Mouse (Mus musculus): ENCODE data around the gene Ergic1. TPM values are rescaled to one million over a fixed set of nuclear protein-coding genes. Genes with fewer than 3 reads are reported as not detected.

The Ergic1 gene
- polyA plus RNA-seq, 1 experiment: 68.6 TPM

- Histone ChIP-seq H3K4me1 (ENCODE audit: control insufficient read depth, insufficient read depth, insufficient read length, low read length) (peaks cover 6% of the 10 kb centered on the region), H3K36me3 (ENCODE audit: control insufficient read depth, insufficient read depth, low read length) (peaks cover 30% of the 10 kb centered on the region), H3K27ac (ENCODE audit: insufficient read depth, low read depth, low read length) (no peak overlapping the region), H3K4me3 (ENCODE audit: low read depth, low read length) (no peak overlapping the region), H3K27me3 (ENCODE audit: control insufficient read depth, insufficient read depth, low read length) (no peaks in the 10 kb centered on the region)
- 96% methylated on average over 3 of the region's 3 CpGs for WGBS
- TF ChIP-seq CTCF (IDR thresholded peaks at IDR 0.05; ENCODE audit: extremely low read depth, insufficient read length, insufficient replicate concordance, low read depth, low read length) (no peak), POLR2A (IDR thresholded peaks at IDR 0.05; ENCODE audit: low read depth, low read length) (no peak)
Measured at GRCm38 (mm10) chr17:26640286-26640740, 79.0 kb downstream of the Ergic1 start.

GRCm38 (mm10) chr17:26643456-26643855, 82.2 kb downstream of the Ergic1 start:
- WGBS: 96% methylated on average over 8 of the region's 8 CpGs
- Histone ChIP-seq H3K27ac (ENCODE audit: insufficient read depth, low read depth, low read length) (no peak overlapping the region), H3K36me3 (ENCODE audit: control insufficient read depth, insufficient read depth, low read length) (peaks cover 31% of the 10 kb centered on the region), H3K27me3 (ENCODE audit: control insufficient read depth, insufficient read depth, low read length) (no peaks in the 10 kb centered on the region), H3K4me3 (ENCODE audit: low read depth, low read length) (no peak overlapping the region), H3K4me1 (ENCODE audit: control insufficient read depth, insufficient read depth, insufficient read length, low read length) (no peaks in the 10 kb centered on the region)
- TF ChIP-seq POLR2A (IDR thresholded peaks at IDR 0.05; ENCODE audit: low read depth, low read length) (no peak), CTCF (IDR thresholded peaks at IDR 0.05; ENCODE audit: extremely low read depth, insufficient read length, insufficient replicate concordance, low read depth, low read length) (no peak)

- WGBS: 96% methylated on average over 2 of the region's 2 CpGs
- H3K4me3 ChIP-seq (ENCODE audit: low read depth, low read length): no peak overlapping the region
- no peaks in the 10 kb centered on the region for H3K4me1 ChIP-seq (ENCODE audit: control insufficient read depth, insufficient read depth, insufficient read length, low read length)
- H3K27ac ChIP-seq (ENCODE audit: insufficient read depth, low read depth, low read length): no peak overlapping the region
- H3K27me3 ChIP-seq (ENCODE audit: control insufficient read depth, insufficient read depth, low read length): no peaks in the 10 kb centered on the region
- peaks cover 31% of the 10 kb centered on the region for H3K36me3 ChIP-seq (ENCODE audit: control insufficient read depth, insufficient read depth, low read length)
- no peak for TF ChIP-seq CTCF (IDR thresholded peaks at IDR 0.05; ENCODE audit: extremely low read depth, insufficient read length, insufficient replicate concordance, low read depth, low read length)
- TF ChIP-seq POLR2A (IDR thresholded peaks at IDR 0.05; ENCODE audit: low read depth, low read length): no peak
Measured at GRCm38 (mm10) chr17:26643993-26644392, 82.7 kb downstream of the Ergic1 start.

GRCm38 (mm10) chr17:26644509-26645410, 83.5 kb downstream of the Ergic1 start:
- 87% methylated on average over 9 of the region's 9 CpGs for WGBS
- H3K4me3 ChIP-seq (ENCODE audit: low read depth, low read length): no peak overlapping the region

GRCm38 (mm10) chr17:26645411-26645854, 84.1 kb downstream of the Ergic1 start:
- no peaks in the 10 kb centered on the region for H3K27me3 ChIP-seq (ENCODE audit: control insufficient read depth, insufficient read depth, low read length)
- no peak for TF ChIP-seq POLR2A (IDR thresholded peaks at IDR 0.05; ENCODE audit: low read depth, low read length)
- TF ChIP-seq CTCF (IDR thresholded peaks at IDR 0.05; ENCODE audit: extremely low read depth, insufficient read length, insufficient replicate concordance, low read depth, low read length): no peak
- H3K27ac ChIP-seq (ENCODE audit: insufficient read depth, low read depth, low read length): no peak overlapping the region
- 86% methylated on average over 8 of the region's 8 CpGs for WGBS
- peaks cover 26% of the 10 kb centered on the region for H3K36me3 ChIP-seq (ENCODE audit: control insufficient read depth, insufficient read depth, low read length)
- H3K4me1 ChIP-seq (ENCODE audit: control insufficient read depth, insufficient read depth, insufficient read length, low read length): no peaks in the 10 kb centered on the region
- no peak overlapping the region for H3K4me3 ChIP-seq (ENCODE audit: low read depth, low read length)

More at GRCm38 (mm10) chr17:26644509-26645410, 83.5 kb downstream of the Ergic1 start:
- H3K27me3 ChIP-seq (ENCODE audit: control insufficient read depth, insufficient read depth, low read length): no peaks in the 10 kb centered on the region
- H3K4me1 ChIP-seq (ENCODE audit: control insufficient read depth, insufficient read depth, insufficient read length, low read length): no peaks in the 10 kb centered on the region
- no peak for TF ChIP-seq POLR2A (IDR thresholded peaks at IDR 0.05; ENCODE audit: low read depth, low read length)
- TF ChIP-seq CTCF (IDR thresholded peaks at IDR 0.05; ENCODE audit: extremely low read depth, insufficient read length, insufficient replicate concordance, low read depth, low read length): no peak
- no peak overlapping the region for H3K27ac ChIP-seq (ENCODE audit: insufficient read depth, low read depth, low read length)
- H3K36me3 ChIP-seq (ENCODE audit: control insufficient read depth, insufficient read depth, low read length): peaks cover 27% of the 10 kb centered on the region

GRCm38 (mm10) chr17:26647283-26647682, 86.0 kb downstream of the Ergic1 start:
- H3K4me3 ChIP-seq (ENCODE audit: low read depth, low read length): no peak overlapping the region
- no peaks in the 10 kb centered on the region for H3K4me1 ChIP-seq (ENCODE audit: control insufficient read depth, insufficient read depth, insufficient read length, low read length)
- peaks cover 15% of the 10 kb centered on the region; the same call in 1 of the 2 replicates for H3K36me3 ChIP-seq (ENCODE audit: control insufficient read depth, insufficient read depth, low read length)
- no peaks in the 10 kb centered on the region for H3K27me3 ChIP-seq (ENCODE audit: control insufficient read depth, insufficient read depth, low read length)
- WGBS: 76% methylated on average over 13 of the region's 13 CpGs
- H3K27ac ChIP-seq (ENCODE audit: insufficient read depth, low read depth, low read length): 0 out of 2 replicates have a peak overlapping the region, but pooled peaks have one; percentile 3
- no peak for TF ChIP-seq CTCF (IDR thresholded peaks at IDR 0.05; ENCODE audit: extremely low read depth, insufficient read length, insufficient replicate concordance, low read depth, low read length)
- no peak for TF ChIP-seq POLR2A (IDR thresholded peaks at IDR 0.05; ENCODE audit: low read depth, low read length)

- no peaks in the 10 kb centered on the region for H3K27me3 ChIP-seq (ENCODE audit: control insufficient read depth, insufficient read depth, low read length)
- TF ChIP-seq POLR2A (IDR thresholded peaks at IDR 0.05; ENCODE audit: low read depth, low read length) (no peak), CTCF (IDR thresholded peaks at IDR 0.05; ENCODE audit: extremely low read depth, insufficient read length, insufficient replicate concordance, low read depth, low read length) (peak; percentile 11; the same call in 1 of the 2 replicates)
- 86% methylated on average over 4 of the region's 4 CpGs for WGBS
- no peaks in the 10 kb centered on the region for H3K4me1 ChIP-seq (ENCODE audit: control insufficient read depth, insufficient read depth, insufficient read length, low read length)
- no peak overlapping the region for H3K4me3 ChIP-seq (ENCODE audit: low read depth, low read length)
- H3K27ac ChIP-seq (ENCODE audit: insufficient read depth, low read depth, low read length): no peak overlapping the region
- peaks cover 1% of the 10 kb centered on the region; the same call in 1 of the 2 replicates for H3K36me3 ChIP-seq (ENCODE audit: control insufficient read depth, insufficient read depth, low read length)
Measured at GRCm38 (mm10) chr17:26649565-26649964, 88.3 kb downstream of the Ergic1 start.
